Mouse (Mus musculus) hindbrain, postnatal 0 days (tissue): ENCODE measurements around the gene Fkbp5. TPM values are rescaled to one million over a fixed set of nuclear protein-coding genes. Genes with fewer than 3 reads are reported as not detected.
A peak's percentile ranks its signal among the peaks of the same experiment; 100 is the strongest.
"Not testable (repeated sequence)": the region's sequence is repeated elsewhere in the genome, so short reads cannot be mapped to it uniquely, and the experiment has no call there.

ENCODE experiments used
- ATAC-seq: fragments of 200-750 bp; cut with Nextera tagmentation; 2 replicates; pipeline ENCODE4 v1.8.0; 2017; ENCODE audit warnings: mild to moderate bottlenecking, moderate TSS enrichment, moderate library complexity
- DNase-seq: peaks from one replicate; pipeline ENCODE4 v3.0.0-alpha.2; 2015; ENCODE audit warnings: low spot score
- H3K27ac ChIP-seq: fragments of 300-500 bp; sonication (generic); 2 replicates; pipeline ENCODE4 v1.5.1; 2014; ENCODE audit warnings: mild to moderate bottlenecking
- H3K27me3 ChIP-seq: fragments of 300-500 bp; sonication (generic); 2 replicates; pipeline ENCODE4 v1.6.1; 2014; ENCODE audit warnings: low read length, mixed read lengths; ENCODE audit not compliant: insufficient read depth
- H3K36me3 ChIP-seq: fragments of 300-500 bp; sonication (generic); 2 replicates; pipeline ENCODE4 v1.6.1; 2014; ENCODE audit warnings: low read length, mixed read lengths; ENCODE audit not compliant: insufficient read depth
- H3K4me1 ChIP-seq: fragments of 300-500 bp; sonication (generic); 2 replicates; pipeline ENCODE4 v1.6.1; 2014; ENCODE audit warnings: antibody characterized with exemption, low read length, mixed read lengths; ENCODE audit not compliant: insufficient read depth
- H3K4me2 ChIP-seq: fragments of 300-500 bp; sonication (generic); 2 replicates; pipeline ENCODE4 v1.6.1; 2014; ENCODE audit warnings: low read depth, mild to moderate bottlenecking, low read length, moderate library complexity, mixed read lengths
- H3K4me3 ChIP-seq: fragments of 300-500 bp; sonication (generic); 2 replicates; pipeline ENCODE4 v1.5.1; 2014; ENCODE audit warnings: low read length
- H3K9ac ChIP-seq: fragments of 300-500 bp; sonication (generic); replicated peaks from 2 replicates; pipeline ENCODE4 v1.6.1; 2014; ENCODE audit warnings: mild to moderate bottlenecking, low read length, moderate library complexity, mixed read lengths
- H3K9me3 ChIP-seq: fragments of 300-500 bp; sonication (generic); 2 replicates; pipeline ENCODE4 v1.6.1; 2016; ENCODE audit warnings: low read length, mixed read lengths
- CTCF ChIP-seq: IDR thresholded peaks from 2 replicates; pipeline ENCODE4 v1.5.1; 2016; ENCODE audit warnings: antibody characterized with exemption, control low read depth, low read depth
- WGBS: fragments of 180-500 bp; shearing (Covaris S2); extraction: QIAGEN DNeasy Blood & Tissue Kit; methylation state at CpG from one replicate; pipeline ENCODE4 v1.1.7; 2014; 5-methylcytosine and 5-hydroxymethylcytosine counted together
- polyA plus RNA-seq: library from polyadenylated mRNA; unstranded; fragments of >200 nt; fragmentation: Nextera tagmentation; extraction: Ambion mirVana; gene quantifications from 2 replicates; pipeline ENCODE4 v1.2.1, GENCODE M21; 2015
- total RNA-seq: library from RNA; depleted of rRNA; stranded (reverse); fragments of >200 nt; gene quantifications from 2 replicates; pipeline ENCODE4 v1.2.3, GENCODE M21; 2014; rRNA removed

The Fkbp5 gene
- total RNA-seq: 27.5 and 31.3 TPM in 2 replicates
- polyA plus RNA-seq: 18.5 and 20.0 TPM in 2 replicates

GRCm38 (mm10) chr17:28517441-28517955, at the start of gene Fkbp5:
TSS of gene Fkbp5 (minus strand) at chr17:28517527.
- ATAC-seq (peak; percentile 43), DNase-seq (peak; percentile 82)
- H3K27ac ChIP-seq: peak within 1 kb of the TSS; percentile 77
- no peak for TF ChIP-seq CTCF
- H3K9me3 ChIP-seq: no peaks in the 10 kb centered on the region
- H3K4me1 ChIP-seq: peaks cover 11% of the 10 kb centered on the region; the same call in 1 of the 2 replicates
- 2% methylated on average over 16 of the region's 16 CpGs for WGBS
- no peaks in the 10 kb centered on the region for H3K36me3 ChIP-seq
- H3K4me3 ChIP-seq: peak within 1 kb of the TSS; percentile 47
- H3K9ac ChIP-seq: peak within 1 kb of the TSS; percentile 68
- no peaks in the 10 kb centered on the region for H3K27me3 ChIP-seq
- H3K4me2 ChIP-seq: peak within 1 kb of the TSS; percentile 97

GRCm38 (mm10) chr17:28565181-28565580, 47.9 kb upstream of the Fkbp5 start:
- Histone ChIP-seq H3K4me1 (no peaks in the 10 kb centered on the region), H3K27me3 (no peaks in the 10 kb centered on the region), H3K27ac (no peak overlapping the region), H3K36me3 (no peaks in the 10 kb centered on the region), H3K9me3 (no peaks in the 10 kb centered on the region), H3K4me2 (no peak overlapping the region), H3K9ac (no peak overlapping the region), H3K4me3 (no peak overlapping the region)
- ATAC-seq: no peak
- TF ChIP-seq CTCF: no peak
- DNase-seq: no peak

GRCm38 (mm10) chr17:28561613-28562012, 44.3 kb upstream of the Fkbp5 start:
- no peak for TF ChIP-seq CTCF
- no peaks in the 10 kb centered on the region for H3K27me3 ChIP-seq
- H3K4me2 ChIP-seq: no peak overlapping the region
- H3K9me3 ChIP-seq: no peaks in the 10 kb centered on the region
- no peak overlapping the region for H3K27ac ChIP-seq
- WGBS: 61% methylated on average over 7 of the region's 7 CpGs
- H3K9ac ChIP-seq: no peak overlapping the region
- no peaks in the 10 kb centered on the region for H3K36me3 ChIP-seq
- no peaks in the 10 kb centered on the region for H3K4me1 ChIP-seq
- no peak for DNase-seq
- no peak overlapping the region for H3K4me3 ChIP-seq
- ATAC-seq: no peak

- Histone ChIP-seq H3K9me3 (no peaks in the 10 kb centered on the region), H3K27ac (no peak within 1 kb of the TSS), H3K4me1 (no peaks in the 10 kb centered on the region), H3K4me3 (no peak within 1 kb of the TSS), H3K4me2 (no peak within 1 kb of the TSS), H3K27me3 (no peaks in the 10 kb centered on the region), H3K9ac (no peak within 1 kb of the TSS), H3K36me3 (no peaks in the 10 kb centered on the region)
- TF ChIP-seq CTCF: no peak
- 93% methylated on average over 4 of the region's 4 CpGs for WGBS
- ATAC-seq: no peak
- DNase-seq: no peak
Observed at GRCm38 (mm10) chr17:28560598-28560997, 43.3 kb upstream of the Fkbp5 start, which contains the start of gene Clps. TSS of gene Clps (minus strand) at chr17:28560766.

GRCm38 (mm10) chr17:28557772-28558171, 40.4 kb upstream of the Fkbp5 start:
- H3K36me3 ChIP-seq: no peaks in the 10 kb centered on the region
- no peaks in the 10 kb centered on the region for H3K27me3 ChIP-seq
- DNase-seq (no peak), ATAC-seq (no peak)
- no peaks in the 10 kb centered on the region for H3K9me3 ChIP-seq
- H3K4me1 ChIP-seq: no peaks in the 10 kb centered on the region
- TF ChIP-seq CTCF: no peak
- no peak overlapping the region for H3K9ac ChIP-seq
- 70% methylated on average over 6 of the region's 6 CpGs for WGBS
- no peak overlapping the region for H3K27ac ChIP-seq
- H3K4me3 ChIP-seq: no peak overlapping the region
- H3K4me2 ChIP-seq: no peak overlapping the region

GRCm38 (mm10) chr17:28556635-28557396, 39.5 kb upstream of the Fkbp5 start:
- no peak overlapping the region for H3K4me3 ChIP-seq
- no peaks in the 10 kb centered on the region for H3K9me3 ChIP-seq
- peak; percentile 10; the same call in 1 of the 2 replicates for TF ChIP-seq CTCF
- H3K9ac ChIP-seq: no peak overlapping the region
- H3K4me1 ChIP-seq: no peaks in the 10 kb centered on the region
- no peak overlapping the region for H3K27ac ChIP-seq
- H3K4me2 ChIP-seq: no peak overlapping the region
- ATAC-seq (no peak; the same call in 1 of the 2 replicates), DNase-seq (no peak)
- 59% methylated on average over 6 of the region's 6 CpGs for whole genome bisulfite sequencing
- no peaks in the 10 kb centered on the region for H3K27me3 ChIP-seq
- no peaks in the 10 kb centered on the region for H3K36me3 ChIP-seq

- ATAC-seq, H3K4me3 ChIP-seq, H3K9me3 ChIP-seq, DNase-seq, H3K27me3 ChIP-seq, H3K4me1 ChIP-seq, H3K4me2 ChIP-seq, H3K9ac ChIP-seq, H3K36me3 ChIP-seq, H3K27ac ChIP-seq: not testable (repeated sequence)
- 81% methylated on average over 4 of the region's 4 CpGs for WGBS
Observed at GRCm38 (mm10) chr17:28554021-28554420, 36.7 kb upstream of the Fkbp5 start.
